Mouse (Mus musculus) heart, embryonic 11.5 days (tissue): ENCODE measurements around the gene Nrxn3. TPM values are rescaled to one million over a fixed set of nuclear protein-coding genes. Genes with fewer than 3 reads are reported as not detected.

Experiments used
- ATAC-seq: fragments of 200-750 bp; cut with Nextera tagmentation; replicated peaks from 2 replicates; pipeline ENCODE4 v1.8.0; 2017; ENCODE audit warnings: moderate library complexity; ENCODE audit not compliant: insufficient number of reproducible peaks, low FRiP score, low TSS enrichment
- H3K27ac ChIP-seq: fragments of 300-500 bp; sonication (generic); 2 replicates; pipeline ENCODE4 v1.5.1; 2014; ENCODE audit warnings: mild to moderate bottlenecking, low read depth, low read length
- H3K27me3 ChIP-seq: fragments of 300-500 bp; sonication (generic); 2 replicates; pipeline ENCODE4 v1.6.1; 2014; ENCODE audit warnings: mild to moderate bottlenecking, low read length, mixed read lengths; ENCODE audit not compliant: control insufficient read depth, insufficient read depth
- H3K36me3 ChIP-seq: fragments of 300-500 bp; sonication (generic); 2 replicates; pipeline ENCODE4 v1.6.1; 2014; ENCODE audit warnings: mild to moderate bottlenecking, low read length, moderate library complexity, mixed read lengths; ENCODE audit not compliant: control insufficient read depth, insufficient read depth
- H3K4me1 ChIP-seq: fragments of 300-500 bp; sonication (generic); 2 replicates; pipeline ENCODE4 v1.6.1; 2014; ENCODE audit warnings: low read length; ENCODE audit not compliant: control insufficient read depth, insufficient read depth
- H3K4me2 ChIP-seq: fragments of 300-500 bp; sonication (generic); 2 replicates; pipeline ENCODE4 v1.6.1; 2014; ENCODE audit warnings: mild to moderate bottlenecking, moderate library complexity
- H3K4me3 ChIP-seq: fragments of 300-500 bp; sonication (generic); 2 replicates; pipeline ENCODE4 v1.5.1; 2014; ENCODE audit warnings: low read depth, low read length
- H3K9ac ChIP-seq: fragments of 300-500 bp; sonication (generic); 2 replicates; pipeline ENCODE4 v1.6.1; 2014; ENCODE audit warnings: mild to moderate bottlenecking, low read depth, low read length, moderate library complexity
- H3K9me3 ChIP-seq: fragments of 300-500 bp; sonication (generic); replicated peaks from 2 replicates; pipeline ENCODE4 v1.6.1; 2016; ENCODE audit warnings: low read length; ENCODE audit not compliant: control insufficient read depth
- WGBS: fragments of 180-500 bp; shearing (Covaris S2); extraction: QIAGEN DNeasy Blood & Tissue Kit; methylation state at CpG from one replicate; pipeline ENCODE4 v1.1.7; 2014; ENCODE audit not compliant: insufficient replicate concordance; 5-methylcytosine and 5-hydroxymethylcytosine counted together
- polyA plus RNA-seq: library from polyadenylated mRNA; unstranded; fragments of >200 nt; fragmentation: Nextera tagmentation; extraction: Ambion mirVana; gene quantifications from 2 replicates; pipeline ENCODE4 v1.2.1, GENCODE M21; 2014

Nrxn3 gene
- polyA plus RNA-seq, 1 experiment from 2014 or later: 4.5 TPM

- no peaks in the 10 kb centered on the region for H3K27me3 ChIP-seq
- no peaks in the 10 kb centered on the region for H3K9me3 ChIP-seq
- no peak for ATAC-seq
- H3K9ac ChIP-seq: no peak overlapping the region
- H3K36me3 ChIP-seq: no peaks in the 10 kb centered on the region
- WGBS: 45% methylated on average over 3 of the region's 3 CpGs
- H3K4me2 ChIP-seq: no peak overlapping the region
- H3K27ac ChIP-seq: no peak overlapping the region; the same call in 1 of the 2 replicates
- H3K4me1 ChIP-seq: peaks cover 7% of the 10 kb centered on the region; the same call in 1 of the 2 replicates
- no peak overlapping the region for H3K4me3 ChIP-seq
Observed at GRCm38 (mm10) chr12:90061312-90061711, 1338.6 kb downstream of the Nrxn3 start.

GRCm38 (mm10) chr12:90062219-90062618, 1339.5 kb downstream of the Nrxn3 start:
- no peak for ATAC-seq
- no peak overlapping the region for H3K9ac ChIP-seq
- no peak overlapping the region for H3K27ac ChIP-seq
- no peak overlapping the region for H3K4me3 ChIP-seq
- no peak overlapping the region for H3K4me2 ChIP-seq
- 66% methylated on average over 5 of the region's 5 CpGs for WGBS
- no peaks in the 10 kb centered on the region for H3K27me3 ChIP-seq
- H3K9me3 ChIP-seq: no peaks in the 10 kb centered on the region
- peaks cover 7% of the 10 kb centered on the region; the same call in 1 of the 2 replicates for H3K4me1 ChIP-seq
- H3K36me3 ChIP-seq: no peaks in the 10 kb centered on the region

GRCm38 (mm10) chr12:90063443-90063842, 1340.8 kb downstream of the Nrxn3 start:
- H3K4me1 ChIP-seq: peaks cover 7% of the 10 kb centered on the region; the same call in 1 of the 2 replicates
- no peaks in the 10 kb centered on the region for H3K9me3 ChIP-seq
- WGBS: 86% methylated on average over 2 of the region's 2 CpGs

GRCm38 (mm10) chr12:90085862-90086261, 1363.2 kb downstream of the Nrxn3 start:
- Histone ChIP-seq H3K27me3 (no peaks in the 10 kb centered on the region), H3K9ac (no peak overlapping the region), H3K36me3 (no peaks in the 10 kb centered on the region), H3K27ac (no peak overlapping the region), H3K4me1 (no peaks in the 10 kb centered on the region), H3K9me3 (no peaks in the 10 kb centered on the region), H3K4me2 (no peak overlapping the region), H3K4me3 (no peak overlapping the region)
- ATAC-seq: no peak

More at GRCm38 (mm10) chr12:90063443-90063842, 1340.8 kb downstream of the Nrxn3 start:
- H3K27me3 ChIP-seq: no peaks in the 10 kb centered on the region
- H3K9ac ChIP-seq: no peak overlapping the region
- H3K4me3 ChIP-seq: no peak overlapping the region
- no peak overlapping the region for H3K4me2 ChIP-seq
- ATAC-seq: no peak
- H3K27ac ChIP-seq: no peak overlapping the region
- no peaks in the 10 kb centered on the region for H3K36me3 ChIP-seq

- H3K4me1 ChIP-seq: no peaks in the 10 kb centered on the region
- H3K27ac ChIP-seq: no peak overlapping the region
- no peaks in the 10 kb centered on the region for H3K36me3 ChIP-seq
- H3K27me3 ChIP-seq: no peaks in the 10 kb centered on the region
- no peaks in the 10 kb centered on the region for H3K9me3 ChIP-seq
- H3K9ac ChIP-seq: no peak overlapping the region
- no peak overlapping the region for H3K4me2 ChIP-seq
- ATAC-seq: no peak
- WGBS: 76% methylated on average over 1 of the region's 1 CpGs
- H3K4me3 ChIP-seq: no peak overlapping the region
Observed at GRCm38 (mm10) chr12:90095754-90096153, 1373.1 kb downstream of the Nrxn3 start.

GRCm38 (mm10) chr12:90113351-90113791, 1390.7 kb downstream of the Nrxn3 start:
- H3K27me3 ChIP-seq: no peaks in the 10 kb centered on the region
- no peak overlapping the region for H3K4me3 ChIP-seq
- H3K27ac ChIP-seq: no peak overlapping the region
- H3K36me3 ChIP-seq: no peaks in the 10 kb centered on the region
- H3K9ac ChIP-seq: no peak overlapping the region
- H3K4me2 ChIP-seq: no peak overlapping the region
- H3K9me3 ChIP-seq: no peaks in the 10 kb centered on the region
- no peak for ATAC-seq
- no peaks in the 10 kb centered on the region for H3K4me1 ChIP-seq

GRCm38 (mm10) chr12:90131927-90132869, 1409.5 kb downstream of the Nrxn3 start:
- no peak for ATAC-seq
- H3K4me3 ChIP-seq: no peak overlapping the region

GRCm38 (mm10) chr12:90142011-90142410, 1419.3 kb downstream of the Nrxn3 start:
- ATAC-seq: no peak
- H3K4me2 ChIP-seq: no peak overlapping the region
- H3K9ac ChIP-seq: no peak overlapping the region
- no peaks in the 10 kb centered on the region for H3K4me1 ChIP-seq
- H3K36me3 ChIP-seq: no peaks in the 10 kb centered on the region
- 74% methylated on average over 2 of the region's 2 CpGs for WGBS
- H3K4me3 ChIP-seq: no peak overlapping the region
- H3K27me3 ChIP-seq: no peaks in the 10 kb centered on the region
- H3K9me3 ChIP-seq: no peaks in the 10 kb centered on the region
- no peak overlapping the region for H3K27ac ChIP-seq

More at GRCm38 (mm10) chr12:90131927-90132869, 1409.5 kb downstream of the Nrxn3 start:
- Histone ChIP-seq H3K9me3 (no peaks in the 10 kb centered on the region), H3K36me3 (no peaks in the 10 kb centered on the region), H3K27me3 (no peaks in the 10 kb centered on the region), H3K9ac (no peak overlapping the region), H3K4me1 (no peaks in the 10 kb centered on the region), H3K4me2 (no peak overlapping the region), H3K27ac (no peak overlapping the region)
- 68% methylated on average over 5 of the region's 5 CpGs for WGBS

GRCm38 (mm10) chr12:90144247-90144646, 1421.6 kb downstream of the Nrxn3 start:
- Histone ChIP-seq H3K4me3 (no peak overlapping the region), H3K4me1 (no peaks in the 10 kb centered on the region), H3K9me3 (no peaks in the 10 kb centered on the region), H3K4me2 (no peak overlapping the region), H3K9ac (no peak overlapping the region), H3K27me3 (no peaks in the 10 kb centered on the region), H3K27ac (no peak overlapping the region), H3K36me3 (no peaks in the 10 kb centered on the region)
- 68% methylated on average over 3 of the region's 3 CpGs for WGBS
- ATAC-seq: no peak
